Mouse (Mus musculus) embryonic facial prominence, embryonic 12.5 days (tissue): ENCODE measurements around the gene Bcl2l13. TPM values are rescaled to one million over a fixed set of nuclear protein-coding genes. Genes with fewer than 3 reads are reported as not detected.

Experiments used
- ATAC-seq: fragments of 200-750 bp; cut with Nextera tagmentation; 2 replicates; pipeline ENCODE4 v1.8.0; 2017; ENCODE audit not compliant: insufficient number of reproducible peaks, insufficient read depth, low FRiP score, low TSS enrichment
- H3K27ac ChIP-seq: fragments of 300-500 bp; sonication (generic); 2 replicates; pipeline ENCODE4 v1.5.1; 2016; ENCODE audit warnings: mild to moderate bottlenecking
- H3K27me3 ChIP-seq: fragments of 300-500 bp; sonication (generic); 2 replicates; pipeline ENCODE4 v1.6.1; 2016; ENCODE audit warnings: mild to moderate bottlenecking, moderate library complexity
- H3K36me3 ChIP-seq: fragments of 300-500 bp; sonication (generic); 2 replicates; pipeline ENCODE4 v1.6.1; 2016; ENCODE audit warnings: mild to moderate bottlenecking
- H3K4me1 ChIP-seq: fragments of 300-500 bp; sonication (generic); 2 replicates; pipeline ENCODE4 v1.6.1; 2016
- H3K4me2 ChIP-seq: fragments of 300-500 bp; sonication (generic); replicated peaks from 2 replicates; pipeline ENCODE4 v1.6.1; 2016; ENCODE audit warnings: mild to moderate bottlenecking, moderate library complexity
- H3K4me3 ChIP-seq: fragments of 300-500 bp; sonication (generic); 2 replicates; pipeline ENCODE4 v1.5.1; 2016; ENCODE audit warnings: mild to moderate bottlenecking
- H3K9ac ChIP-seq: fragments of 300-500 bp; sonication (generic); 2 replicates; pipeline ENCODE4 v1.6.1; 2016; ENCODE audit warnings: mild to moderate bottlenecking, moderate library complexity
- H3K9me3 ChIP-seq: fragments of 300-500 bp; sonication (generic); 2 replicates; pipeline ENCODE4 v1.6.1; 2016; ENCODE audit warnings: mild to moderate bottlenecking, moderate library complexity
- WGBS: fragments of 180-500 bp; shearing (Covaris S2); methylation state at CpG from one replicate; pipeline ENCODE4 v1.1.7; 2016; 5-methylcytosine and 5-hydroxymethylcytosine counted together
- polyA plus RNA-seq: library from polyadenylated mRNA; unstranded; fragments of >200 nt; fragmentation: Nextera tagmentation; extraction: Ambion mirVana; gene quantifications from 2 replicates; pipeline ENCODE4 v1.2.1, GENCODE M21; 2016

Gene Bcl2l13
- 37.1 TPM in 2 replicates for polyA plus RNA-seq

DNA sequence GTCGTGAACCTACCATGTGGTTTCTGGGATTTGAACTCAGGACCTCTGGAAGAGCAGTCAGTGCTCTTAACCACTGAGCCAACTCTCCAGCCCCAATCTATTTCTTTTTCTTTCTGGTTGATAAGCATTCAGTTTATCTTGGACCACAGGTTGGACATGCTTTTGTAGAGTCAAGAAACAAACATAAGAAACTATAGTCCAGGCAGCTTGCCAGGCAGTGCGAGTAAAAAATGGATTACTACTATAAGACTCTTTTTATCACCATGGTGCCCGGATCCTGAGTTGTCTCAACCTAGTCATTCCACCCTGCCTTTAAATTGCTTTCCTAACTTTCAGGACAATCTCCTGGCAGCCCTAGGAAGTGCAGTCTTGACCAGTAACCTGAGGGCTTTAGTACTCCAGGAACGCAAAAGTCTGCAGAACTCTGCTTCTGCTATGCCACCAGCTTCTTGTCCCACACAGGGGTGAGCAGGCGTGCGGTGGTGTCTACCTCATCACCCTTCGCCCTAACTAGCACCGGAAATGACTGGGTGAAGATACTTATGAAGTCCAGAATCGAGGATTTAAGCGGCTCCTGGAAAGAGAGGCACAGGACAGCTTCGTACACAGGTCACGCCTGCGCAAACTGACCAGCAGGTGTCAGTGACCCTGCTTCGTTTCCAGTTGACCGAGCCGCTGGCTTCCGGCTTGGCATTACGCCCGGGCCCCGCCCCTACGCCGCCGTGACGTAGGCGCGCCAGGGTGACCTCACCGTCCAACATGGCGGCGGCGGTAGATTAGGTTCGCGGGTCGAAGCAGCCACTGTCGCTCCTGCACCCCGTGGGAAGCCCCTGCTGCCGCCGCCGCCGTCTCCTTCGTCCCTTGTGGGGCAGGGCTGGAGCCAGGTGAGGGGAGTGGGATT, at the start of gene Bcl2l13:
Gene Bcl2l13, plus strand, starts transcription at position 739 of the 901 bp plus-strand sequence.
- 0 out of 2 replicates have a peak, but pooled peaks cover 7% of the 10 kb centered on the region for H3K36me3 ChIP-seq
- H3K9ac ChIP-seq, result peak within 1 kb of the TSS; percentile 95
- H3K4me2 ChIP-seq, result peak within 1 kb of the TSS; percentile 73
- ATAC-seq, result peak; percentile 87
- H3K4me1 ChIP-seq, result peaks cover 5% of the 10 kb centered on the region; the same call in 1 of the 2 replicates
- H3K27me3 ChIP-seq, result no peaks in the 10 kb centered on the region
- 6% methylated on average over 40 of the region's 40 CpGs for WGBS
- peak within 1 kb of the TSS; percentile 95 for H3K4me3 ChIP-seq
- H3K9me3 ChIP-seq, result no peaks in the 10 kb centered on the region
- H3K27ac ChIP-seq, result peak within 1 kb of the TSS; percentile 96

DNA sequence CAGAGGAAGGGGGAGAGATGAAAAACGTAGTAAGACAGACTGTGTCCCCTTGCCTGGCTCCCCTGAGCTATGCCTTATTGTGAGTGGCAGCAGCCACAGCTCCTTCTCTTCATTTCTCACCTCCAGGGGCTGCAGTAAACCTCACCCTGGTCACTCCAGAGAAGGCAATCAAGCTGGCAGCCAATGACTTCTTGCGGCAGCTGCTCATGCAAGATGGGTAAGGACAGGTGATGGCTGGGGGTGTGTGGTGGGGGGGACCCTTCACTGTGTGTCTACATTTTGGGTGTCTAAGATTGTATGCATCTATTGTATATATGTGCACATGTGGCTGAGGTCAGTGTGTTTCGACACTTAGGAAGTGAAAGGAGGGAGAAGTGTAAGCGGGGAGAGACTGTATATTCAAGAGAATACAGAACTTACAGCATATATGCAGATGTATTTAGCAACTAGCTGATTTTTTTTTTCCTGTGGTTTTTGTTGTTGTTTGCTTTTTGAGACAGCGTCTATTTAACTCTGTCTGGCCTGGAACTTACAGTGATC, 47.9 kb upstream of the Bcl2l13 start:
- H3K9me3 ChIP-seq, result no peaks in the 10 kb centered on the region
- ATAC-seq, result no peak
- no peak overlapping the region for H3K27ac ChIP-seq
- H3K36me3 ChIP-seq, result peaks cover 15% of the 10 kb centered on the region
- H3K27me3 ChIP-seq, result no peaks in the 10 kb centered on the region
- 75% methylated on average over 5 of the region's 5 CpGs for WGBS
- H3K4me2 ChIP-seq, result no peak overlapping the region
- no peaks in the 10 kb centered on the region for H3K4me1 ChIP-seq
- no peak overlapping the region for H3K4me3 ChIP-seq
- no peak overlapping the region for H3K9ac ChIP-seq

DNA sequence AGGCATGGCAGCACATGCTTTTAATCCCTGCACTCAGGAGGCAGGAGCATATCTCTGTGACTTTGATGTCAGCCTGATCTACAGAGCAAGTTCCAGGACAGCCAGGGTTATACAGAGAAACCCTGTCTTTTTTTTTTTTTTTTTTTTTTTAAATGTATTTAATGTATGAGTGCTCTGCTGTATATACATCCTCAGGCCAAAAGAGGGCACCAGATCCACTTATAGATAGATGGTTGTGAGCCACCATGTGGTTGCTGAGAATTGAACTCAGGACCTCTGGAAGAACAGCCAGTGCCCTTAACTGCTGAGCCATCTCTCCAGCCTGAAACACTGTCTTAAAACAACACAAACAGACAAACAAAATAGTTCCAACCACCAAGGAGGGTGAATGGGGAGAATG, 47.1 kb upstream of the Bcl2l13 start:
- Histone ChIP-seq H3K27me3 (no peaks in the 10 kb centered on the region), H3K9me3 (no peaks in the 10 kb centered on the region), H3K4me3 (no peak overlapping the region), H3K27ac (no peak overlapping the region), H3K36me3 (peaks cover 23% of the 10 kb centered on the region), H3K4me1 (no peaks in the 10 kb centered on the region), H3K9ac (no peak overlapping the region), H3K4me2 (no peak overlapping the region)
- no peak for ATAC-seq

DNA sequence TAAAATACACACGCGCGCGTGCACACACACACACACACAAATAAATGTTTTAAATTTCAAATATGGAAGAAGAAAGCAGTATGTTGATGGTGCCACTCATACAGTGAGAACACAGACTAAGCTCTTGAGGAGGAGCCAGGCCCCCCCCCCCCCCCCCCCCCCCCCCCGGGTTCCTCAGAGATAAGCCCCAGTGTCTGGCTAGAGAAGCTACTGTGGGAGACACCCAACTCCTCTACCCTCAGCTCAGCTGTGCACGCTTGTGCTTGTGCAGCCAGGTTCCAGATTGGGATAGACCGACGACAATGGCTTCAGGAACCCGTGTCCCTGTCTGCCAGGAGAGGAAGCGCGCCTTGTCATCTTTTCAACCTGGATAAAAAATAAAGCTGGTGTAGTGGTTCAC, 45.9 kb upstream of the Bcl2l13 start:
- Histone ChIP-seq H3K36me3 (peaks cover 35% of the 10 kb centered on the region), H3K27me3 (no peaks in the 10 kb centered on the region), H3K4me3 (no peak overlapping the region), H3K4me2 (no peak overlapping the region), H3K9me3 (no peaks in the 10 kb centered on the region), H3K9ac (no peak overlapping the region), H3K4me1 (no peaks in the 10 kb centered on the region), H3K27ac (no peak overlapping the region)
- peak; percentile 42; the same call in 1 of the 2 replicates for ATAC-seq
- WGBS, result 96% methylated on average over 10 of the region's 11 CpGs

- H3K4me2 ChIP-seq, result no peak overlapping the region
- H3K27me3 ChIP-seq, result no peaks in the 10 kb centered on the region
- H3K4me1 ChIP-seq, result no peaks in the 10 kb centered on the region
- H3K9ac ChIP-seq, result no peak overlapping the region
- H3K27ac ChIP-seq, result no peak overlapping the region
- no peaks in the 10 kb centered on the region for H3K9me3 ChIP-seq
- ATAC-seq, result no peak
- H3K36me3 ChIP-seq, result peaks cover 41% of the 10 kb centered on the region
- 66% methylated on average over 5 of the region's 5 CpGs for WGBS
- H3K4me3 ChIP-seq, result no peak overlapping the region
Measured at GRCm38 (mm10) chr6:120790717-120791116, 45.3 kb upstream of the Bcl2l13 start.

GRCm38 (mm10) chr6:120792947-120793346, 43.1 kb upstream of the Bcl2l13 start:
- no peak for ATAC-seq
- H3K4me2 ChIP-seq, result no peak overlapping the region
- H3K27ac ChIP-seq, result no peak overlapping the region
- no peaks in the 10 kb centered on the region for H3K4me1 ChIP-seq
- H3K36me3 ChIP-seq, result peaks cover 63% of the 10 kb centered on the region
- H3K4me3 ChIP-seq, result no peak overlapping the region
- no peaks in the 10 kb centered on the region for H3K27me3 ChIP-seq
- H3K9me3 ChIP-seq, result no peaks in the 10 kb centered on the region
- no peak overlapping the region for H3K9ac ChIP-seq
- 86% methylated on average over 8 of the region's 8 CpGs for WGBS

GRCm38 (mm10) chr6:120795422-120796086, 40.5 kb upstream of the Bcl2l13 start:
- H3K27ac ChIP-seq, result no peak overlapping the region
- WGBS, result 86% methylated on average over 5 of the region's 5 CpGs
- no peak for ATAC-seq

DNA sequence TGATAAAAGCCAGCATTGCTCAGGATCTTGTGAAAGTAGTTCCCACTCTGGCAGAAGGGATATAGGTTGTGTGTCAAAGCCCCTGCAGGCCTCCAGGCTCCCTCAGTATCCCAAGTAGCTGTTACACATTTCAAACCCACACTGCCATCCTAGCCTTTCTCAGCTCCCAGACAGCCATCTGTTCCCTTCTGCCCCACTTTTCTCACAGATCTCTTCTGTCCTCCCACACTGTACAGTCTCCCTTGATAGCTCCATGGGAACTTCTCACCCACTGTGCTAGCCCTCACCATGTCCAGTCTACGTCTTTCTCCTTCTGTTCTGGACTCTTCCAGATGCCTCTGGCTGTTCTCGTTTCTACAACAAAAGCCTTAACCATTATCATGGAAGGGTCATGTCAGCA, 39.9 kb upstream of the Bcl2l13 start:
- ATAC-seq, result no peak
- no peak overlapping the region for H3K4me3 ChIP-seq
- no peak overlapping the region for H3K4me2 ChIP-seq
- H3K9ac ChIP-seq, result no peak overlapping the region
- no peaks in the 10 kb centered on the region for H3K9me3 ChIP-seq
- H3K27ac ChIP-seq, result no peak overlapping the region
- H3K27me3 ChIP-seq, result no peaks in the 10 kb centered on the region
- 88% methylated on average over 2 of the region's 2 CpGs for WGBS
- no peaks in the 10 kb centered on the region for H3K4me1 ChIP-seq
- peaks cover 85% of the 10 kb centered on the region for H3K36me3 ChIP-seq

More at GRCm38 (mm10) chr6:120795422-120796086, 40.5 kb upstream of the Bcl2l13 start:
- Histone ChIP-seq H3K9me3 (no peaks in the 10 kb centered on the region), H3K27me3 (no peaks in the 10 kb centered on the region), H3K36me3 (peaks cover 85% of the 10 kb centered on the region), H3K9ac (no peak overlapping the region), H3K4me1 (no peaks in the 10 kb centered on the region), H3K4me2 (no peak overlapping the region), H3K4me3 (no peak overlapping the region)

GRCm38 (mm10) chr6:120798019-120798418, 38.0 kb upstream of the Bcl2l13 start:
- Histone ChIP-seq H3K4me2 (no peak overlapping the region), H3K27me3 (no peaks in the 10 kb centered on the region), H3K4me3 (no peak overlapping the region), H3K9me3 (no peaks in the 10 kb centered on the region), H3K27ac (no peak overlapping the region), H3K36me3 (peaks cover 88% of the 10 kb centered on the region), H3K9ac (no peak overlapping the region), H3K4me1 (no peaks in the 10 kb centered on the region)
- no peak for ATAC-seq
- 95% methylated on average over 7 of the region's 7 CpGs for WGBS

DNA sequence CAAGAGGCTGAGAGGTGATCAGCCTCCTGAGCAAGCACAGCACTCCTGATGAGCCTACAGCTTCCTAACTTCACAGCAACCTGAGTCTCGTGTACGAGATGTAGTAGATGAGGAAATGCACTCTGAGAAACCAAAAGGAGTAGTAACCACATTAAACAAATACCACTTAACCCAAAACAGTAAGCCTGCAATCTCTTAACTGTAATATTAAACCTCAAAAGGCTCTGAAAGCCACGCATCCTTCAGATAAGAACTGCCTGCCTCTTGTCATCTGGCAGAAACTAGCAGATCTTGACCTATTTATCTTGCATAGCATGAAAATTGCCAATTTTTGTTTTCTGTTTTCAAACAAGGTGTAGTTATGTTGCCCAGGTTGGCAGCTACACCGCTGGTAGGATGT, 37.1 kb upstream of the Bcl2l13 start:
- H3K36me3 ChIP-seq, result peaks cover 88% of the 10 kb centered on the region
- 84% methylated on average over 4 of the region's 4 CpGs for WGBS

GRCm38 (mm10) chr6:120799581-120800041, 36.4 kb upstream of the Bcl2l13 start:
- H3K27ac ChIP-seq, result no peak overlapping the region
- 87% methylated on average over 4 of the region's 4 CpGs for WGBS
- no peaks in the 10 kb centered on the region for H3K9me3 ChIP-seq
- peaks cover 88% of the 10 kb centered on the region for H3K36me3 ChIP-seq
- H3K4me2 ChIP-seq, result no peak overlapping the region
- H3K4me1 ChIP-seq, result no peaks in the 10 kb centered on the region
- no peak overlapping the region for H3K4me3 ChIP-seq
- no peak for ATAC-seq
- H3K27me3 ChIP-seq, result no peaks in the 10 kb centered on the region
- H3K9ac ChIP-seq, result no peak overlapping the region

More for the DNA sequence above, 37.1 kb upstream of the Bcl2l13 start:
- Histone ChIP-seq H3K27me3 (no peaks in the 10 kb centered on the region), H3K27ac (no peak overlapping the region), H3K9ac (no peak overlapping the region), H3K9me3 (no peaks in the 10 kb centered on the region), H3K4me1 (no peaks in the 10 kb centered on the region), H3K4me3 (no peak overlapping the region), H3K4me2 (no peak overlapping the region)
- no peak for ATAC-seq
